Mouse (Mus musculus): ENCODE measurements around the gene Dars2.

DNA sequence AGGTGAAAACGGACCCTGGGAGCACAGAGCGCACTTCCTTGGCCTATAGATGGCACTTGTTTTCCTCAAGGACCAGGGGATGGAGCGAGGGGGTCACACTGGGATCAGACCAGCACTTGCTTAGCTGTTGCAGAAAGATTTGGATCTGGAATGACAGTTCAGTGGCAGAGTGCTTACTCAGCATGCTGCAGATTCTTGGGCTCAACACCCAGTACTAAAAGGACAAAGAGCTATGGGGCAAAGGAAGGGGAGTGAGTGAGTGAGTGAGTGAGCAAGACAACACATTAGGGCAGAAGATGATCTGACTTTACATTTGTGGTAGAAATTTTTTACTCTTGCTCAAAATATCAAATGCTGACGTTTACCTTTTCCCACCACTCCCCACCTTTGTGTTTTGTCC lies 65.5 kb downstream of the Dars2 start:
- TF ChIP-seq CTCF (IDR thresholded peaks at IDR 0.05; ENCODE audit: control insufficient read depth, insufficient read depth, insufficient replicate concordance, low read depth, low read length) (no peak), POLR2A (IDR thresholded peaks at IDR 0.05; ENCODE audit: control insufficient read depth, low read depth, low read length) (no peak)

Measured in testis, adult 2 months (tissue).